Mouse (Mus musculus) erythroblast, adult 5-6 weeks (primary cell): ENCODE results near the gene Islr. TPM values are rescaled to one million over a fixed set of nuclear protein-coding genes. Genes with fewer than 3 reads are reported as not detected.

ENCODE experiments used
- ATAC-seq: replicated peaks from 2 replicates; pipeline ENCODE4 v1.8.0; 2016; ENCODE audit warnings: moderate number of reproducible peaks, mild to moderate bottlenecking, moderate TSS enrichment, inconsistent platforms; ENCODE audit not compliant: poor library complexity, low FRiP score, severe bottlenecking
- total RNA-seq, 2 experiments: library from RNA; stranded (forward) in 1 of 2; stranded (reverse) in 1 of 2; fragments of 150-400 nt in 1 of 2; fragments of 200-764, 138-1000 nt in 1 of 2; gene quantifications; 2 replicates each; pipeline versions ENCODE4 v1.2.3 to v1.2.4; 2015 to 2017; ENCODE audit warnings: low replicate concordance in 2 of 2

Gene Islr
- total RNA-seq, 2 experiments from 2014 or later, result not detected

DNA sequence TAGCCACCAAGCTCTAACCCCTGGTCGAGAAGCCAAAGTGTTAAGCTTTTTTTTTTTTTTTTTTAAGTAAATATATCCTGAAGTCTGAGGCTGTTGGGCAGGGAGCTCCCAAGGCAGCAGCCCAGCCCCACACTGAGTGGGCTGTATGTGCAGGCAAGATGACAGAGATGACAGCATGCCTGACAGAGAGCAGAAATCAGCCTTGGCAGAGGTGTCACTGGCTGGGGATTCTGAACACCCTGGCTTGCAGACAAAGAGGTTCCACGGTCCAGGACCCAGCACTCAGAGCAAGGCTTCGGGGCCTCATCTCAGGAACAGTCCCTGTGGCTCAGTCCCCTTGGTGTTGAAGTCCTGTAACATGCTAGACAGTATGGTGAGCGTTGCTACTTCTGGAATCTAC is 44.3 kb downstream of the Islr start:
- ATAC-seq, result no peak

GRCm38 (mm10) chr9:58158541-58159311 is 45.4 kb downstream of the Islr start:
- no peak for ATAC-seq

- no peak for ATAC-seq
Measured at GRCm38 (mm10) chr9:58157838-58158237, 46.3 kb downstream of the Islr start.

GRCm38 (mm10) chr9:58156819-58157560 is 47.1 kb downstream of the Islr start:
- ATAC-seq, result no peak

DNA sequence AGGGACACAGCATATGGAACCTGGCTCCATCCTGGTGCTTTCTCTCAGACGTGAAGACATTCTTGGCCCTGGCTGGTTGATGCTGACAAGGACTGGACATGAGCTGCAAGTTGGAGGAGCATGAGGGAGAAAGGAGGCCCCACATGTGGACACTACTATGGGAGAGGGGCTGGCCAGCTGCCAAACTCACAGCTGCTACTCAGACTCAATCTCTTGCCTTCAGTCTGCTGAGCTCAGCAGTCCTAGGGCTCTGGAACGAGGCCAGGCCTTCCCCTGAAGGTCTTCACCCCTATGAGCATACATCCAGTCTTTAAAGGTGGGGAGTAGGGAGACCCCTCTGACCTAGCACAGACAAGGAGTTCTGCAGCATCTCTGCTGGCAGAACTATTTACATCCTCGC is 48.7 kb downstream of the Islr start:
- no peak for ATAC-seq

DNA sequence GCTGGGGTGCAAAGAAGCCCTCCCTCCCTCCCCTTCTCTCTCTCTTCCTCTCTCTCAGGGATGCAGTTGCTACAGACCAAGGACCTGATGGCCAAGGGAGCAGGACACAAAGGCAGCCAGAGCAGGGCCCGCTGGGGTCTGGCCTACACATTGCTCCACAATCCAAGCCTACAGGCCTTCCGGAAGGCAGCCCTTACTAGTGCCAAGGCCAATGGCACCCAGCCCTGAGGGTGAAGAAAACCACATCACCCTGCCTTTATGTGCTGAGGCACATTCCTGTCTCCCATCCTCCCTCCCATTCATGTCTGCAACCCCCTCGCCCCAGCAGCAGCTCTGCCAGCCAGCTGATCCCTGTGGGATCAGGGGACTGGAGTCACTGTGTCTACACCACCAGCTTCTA is 51.0 kb downstream of the Islr start:
- ATAC-seq, result no peak

DNA sequence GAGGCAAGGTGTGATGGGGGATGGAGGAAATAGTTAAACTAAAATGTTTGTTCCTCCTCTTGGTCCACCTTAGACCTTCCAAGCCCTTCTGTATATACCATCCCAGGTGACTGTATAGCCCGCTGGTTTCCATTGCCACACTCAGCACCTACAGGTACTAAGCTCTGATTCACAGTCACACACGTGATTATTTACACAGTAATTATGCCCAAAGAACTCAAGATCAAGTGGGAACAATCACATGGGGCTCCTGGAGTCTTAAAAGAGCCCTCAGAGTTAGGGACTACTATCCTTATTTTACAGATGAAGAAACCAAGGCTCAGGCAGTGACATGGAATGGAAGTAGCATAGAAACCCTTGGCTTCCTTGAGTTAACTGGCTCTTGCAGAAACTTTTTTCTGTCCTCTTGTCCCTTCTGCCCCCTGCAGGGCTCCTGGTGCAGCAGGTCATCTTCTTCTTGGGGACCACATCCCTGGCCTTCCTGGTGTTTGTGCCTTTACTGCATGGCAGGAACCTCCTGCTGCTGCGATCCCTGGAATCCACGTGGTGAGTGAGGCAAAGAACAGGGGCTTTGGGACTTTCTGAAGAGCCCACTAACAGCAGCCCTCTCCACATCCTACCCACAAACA is 53.3 kb downstream of the Islr start:
- no peak for ATAC-seq

GRCm38 (mm10) chr9:58148806-58149205 is 55.3 kb downstream of the Islr start:
- no peak for ATAC-seq

- ATAC-seq, result no peak
Measured at GRCm38 (mm10) chr9:58145417-58145816, 58.7 kb downstream of the Islr start.

DNA sequence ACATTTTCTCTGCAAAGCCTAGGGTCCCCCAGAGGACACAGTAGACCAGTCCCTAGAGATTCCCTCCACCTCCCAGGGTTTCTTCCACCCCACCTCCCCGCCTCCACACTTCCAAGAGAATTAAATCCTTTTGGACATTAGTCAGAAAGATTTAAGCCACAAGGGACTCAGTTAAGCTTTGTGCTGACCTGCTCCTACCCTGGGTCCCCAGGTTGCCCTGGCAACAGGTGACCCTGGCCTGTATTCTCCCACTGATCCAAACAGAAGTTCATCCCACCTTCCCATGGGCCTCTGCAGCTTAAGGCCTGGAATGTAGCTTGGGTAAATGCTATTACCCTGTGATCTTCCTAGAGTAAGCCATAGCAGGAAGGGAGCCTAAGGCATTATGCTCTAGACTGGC is 59.4 kb downstream of the Islr start:
- no peak for ATAC-seq

GRCm38 (mm10) chr9:58143419-58143818 is 60.7 kb downstream of the Islr start:
- ATAC-seq, result no peak

- ATAC-seq, result no peak
Measured at GRCm38 (mm10) chr9:58139947-58140346, 64.2 kb downstream of the Islr start.

DNA sequence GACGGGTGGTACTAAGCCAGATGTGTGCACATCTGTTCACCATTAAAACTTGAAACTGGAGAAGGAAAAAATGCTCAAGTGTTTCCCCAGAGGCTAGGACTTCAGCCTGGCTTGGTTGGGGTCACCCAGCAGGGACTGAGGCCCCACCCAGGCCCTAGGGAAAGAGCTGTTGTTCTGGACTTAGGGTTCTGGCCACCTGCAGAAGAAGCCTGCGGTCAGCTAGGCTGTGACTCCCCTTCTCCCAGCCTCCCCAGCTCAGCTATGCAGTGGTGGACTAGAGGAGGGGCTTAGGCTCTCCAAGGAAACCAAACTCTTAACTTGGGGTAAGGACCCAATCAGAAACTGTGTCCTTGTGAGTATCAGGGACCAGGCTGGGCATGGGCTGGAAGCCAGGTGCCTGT is 68.2 kb downstream of the Islr start:
- no peak for ATAC-seq

DNA sequence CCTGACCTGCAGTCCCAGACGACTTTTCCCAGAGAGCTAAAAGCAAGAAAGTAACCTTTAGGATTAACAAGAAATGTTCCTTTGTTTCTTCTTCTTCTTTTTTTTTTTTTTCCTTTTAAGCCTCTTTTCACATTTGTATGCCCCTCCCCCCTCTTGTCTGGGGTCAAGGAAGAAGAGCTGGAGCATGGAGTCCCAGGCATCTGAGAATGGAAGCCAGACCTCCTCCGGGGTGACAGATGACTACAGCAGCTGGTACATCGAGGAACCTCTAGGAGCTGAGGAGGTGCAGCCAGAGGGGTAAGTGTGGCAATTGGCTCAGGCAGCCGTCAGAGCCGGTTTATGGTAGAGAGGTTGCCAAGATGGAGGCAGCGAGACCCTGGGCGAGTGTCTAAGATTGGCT is 69.2 kb downstream of the Islr start:
- ATAC-seq, result no peak

DNA sequence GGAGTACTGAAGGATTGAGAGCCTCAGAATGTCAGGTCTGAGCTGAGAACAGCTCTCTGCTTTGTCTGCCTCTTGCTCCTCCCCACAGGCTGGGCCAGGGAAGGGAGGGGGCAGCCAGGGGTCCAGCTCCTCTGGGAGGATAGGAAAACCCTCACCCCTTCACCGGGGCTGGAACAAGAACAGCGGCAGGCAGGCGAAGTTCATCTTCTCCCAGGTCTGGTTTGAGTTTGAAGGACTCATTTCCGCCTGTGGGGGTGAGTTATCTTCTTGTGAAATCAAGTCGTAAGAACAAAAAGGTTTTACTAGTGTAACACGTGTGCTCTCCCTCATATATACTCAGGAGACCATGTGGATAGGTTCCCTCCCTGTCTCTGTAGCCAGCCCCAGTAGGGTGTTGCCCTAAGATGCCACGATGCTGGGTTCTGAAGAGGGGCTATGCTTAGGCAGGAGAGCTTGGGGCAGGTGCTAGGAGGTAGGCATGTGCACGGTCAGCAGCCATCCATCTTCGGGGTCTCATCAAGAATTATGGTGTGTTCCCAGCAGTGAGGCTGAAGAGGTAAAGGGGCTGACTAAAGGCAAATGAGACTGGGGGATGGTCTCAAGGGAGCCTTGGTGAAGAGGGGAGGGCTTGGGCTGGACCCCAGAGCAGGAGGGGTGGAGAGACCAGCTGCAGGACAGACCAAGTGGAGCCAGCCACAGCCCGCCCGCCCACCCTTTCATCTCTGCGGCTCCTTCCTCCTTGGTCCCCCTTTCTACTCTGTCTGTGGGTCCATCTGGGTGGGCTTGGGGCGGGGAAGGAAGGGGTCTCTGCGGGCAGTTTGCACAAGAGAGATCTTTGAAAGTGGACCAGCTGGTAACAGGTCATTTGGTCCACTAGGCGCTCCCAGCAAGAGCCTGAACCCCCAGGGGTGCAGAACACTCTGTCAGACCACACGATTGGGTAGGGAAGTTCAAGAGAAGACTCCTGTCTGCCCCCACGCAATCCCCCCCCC is 69.9 kb downstream of the Islr start:
- no peak for ATAC-seq

- no peak for ATAC-seq
Measured at GRCm38 (mm10) chr9:58131735-58132134, 72.4 kb downstream of the Islr start.

- ATAC-seq, result no peak
Measured at GRCm38 (mm10) chr9:58130909-58131308, 73.2 kb downstream of the Islr start.

GRCm38 (mm10) chr9:58129508-58129907 is 74.6 kb downstream of the Islr start:
- no peak for ATAC-seq

DNA sequence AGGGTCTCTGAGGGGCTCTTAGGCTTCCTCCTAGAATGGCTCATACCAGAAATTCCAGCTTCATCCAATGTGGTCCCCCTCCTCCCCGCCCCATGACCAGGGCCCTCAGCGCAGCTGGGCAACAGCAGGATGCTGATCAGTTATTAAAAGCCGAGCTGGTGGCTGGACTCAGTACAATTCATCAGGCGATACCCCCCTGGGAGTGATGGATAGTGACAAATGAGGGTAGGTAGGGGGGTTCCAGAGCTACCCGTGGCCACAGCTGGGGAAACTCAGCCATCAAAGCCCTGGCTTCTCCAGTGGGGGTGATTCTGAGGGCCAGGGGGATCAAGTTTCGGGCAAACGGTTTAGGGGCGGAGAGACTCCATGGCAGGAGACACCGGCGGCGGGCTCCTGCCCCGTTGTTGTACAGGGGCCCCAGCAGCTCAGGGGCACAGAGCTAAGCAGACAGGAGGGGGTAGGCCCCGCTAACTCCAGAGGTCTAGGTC is 75.1 kb downstream of the Islr start:
- no peak for ATAC-seq

DNA sequence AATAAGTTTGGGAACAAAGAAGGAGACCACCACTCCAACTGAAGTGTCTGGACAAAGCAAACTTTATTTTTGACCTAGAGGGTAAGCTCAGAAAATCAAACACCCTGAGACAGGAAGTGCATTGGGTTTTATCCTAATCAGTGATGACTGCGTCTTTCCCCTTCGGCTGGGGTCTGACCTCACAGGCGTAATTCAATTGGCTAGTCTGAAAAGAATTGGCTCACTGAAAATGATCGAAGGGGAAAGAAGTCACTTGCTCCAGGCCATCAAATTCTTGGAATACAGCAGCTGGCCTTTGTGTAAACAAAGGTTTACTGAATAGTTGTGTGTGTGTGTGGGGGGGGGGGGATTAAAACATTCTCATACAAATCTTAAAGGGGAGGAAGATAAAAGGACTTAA is 78.3 kb downstream of the Islr start:
- no peak for ATAC-seq
